Mouse (Mus musculus): ENCODE data around the gene 2310033P09Rik. TPM values are rescaled to one million over a fixed set of nuclear protein-coding genes. Genes with fewer than 3 reads are reported as not detected.

2310033P09Rik gene
- total RNA-seq, 1 experiment: 14.4 TPM

DNA sequence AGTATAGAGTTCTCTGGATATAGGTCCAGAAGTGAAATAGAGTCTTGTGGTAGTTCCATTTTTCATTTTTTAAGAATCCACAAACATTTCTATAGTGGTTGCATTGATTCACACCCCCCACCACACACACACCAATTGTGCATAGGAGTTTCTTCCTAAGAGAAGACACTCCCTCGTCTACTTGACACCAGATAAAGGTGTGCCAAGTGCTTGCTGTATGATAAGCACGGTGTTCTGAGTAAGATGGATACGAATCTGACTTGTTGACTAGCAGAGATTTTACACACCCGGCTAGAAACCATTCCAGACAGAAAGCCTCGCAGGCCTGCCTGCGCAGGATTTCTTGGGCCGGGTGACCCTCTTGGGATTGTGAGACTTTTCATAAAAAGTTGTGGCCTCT lies 51.5 kb downstream of the 2310033P09Rik start:
- H3K36me3 ChIP-seq (ENCODE audit: control insufficient read depth, insufficient read depth, low read length, poor library complexity, severe bottlenecking): no peaks in the 10 kb centered on the region
- no peak for TF ChIP-seq CHD2 (IDR thresholded peaks at IDR 0.05; ENCODE audit: low read depth, low read length)
- TF ChIP-seq HCFC1 (IDR thresholded peaks at IDR 0.05; ENCODE audit: borderline replicate concordance, insufficient read depth, low read length): no peak
- TF ChIP-seq MAFK (IDR thresholded peaks at IDR 0.05; ENCODE audit: insufficient read depth, low read depth, low read length): no peak
- peaks cover 0 to 4% of the 10 kb centered on the region in 2 experiments; a peak in 1 of 4 replicates for H3K4me1 ChIP-seq (ENCODE audit: control insufficient read depth in 2 of 2, insufficient read depth in 2 of 2, low read length in 2 of 2, poor library complexity in 1 of 2)
- H3K27ac ChIP-seq (ENCODE audit: insufficient read depth, low read depth, low read length, poor library complexity, severe bottlenecking): no peak overlapping the region
- no peak overlapping the region for H3K4me3 ChIP-seq (ENCODE audit: insufficient read depth in 1 of 2, low read depth in 1 of 2, low read length in 2 of 2, poor library complexity in 1 of 2, severe bottlenecking in 1 of 2)
- H3K9me3 ChIP-seq (ENCODE audit: control insufficient read depth, insufficient read depth, low read depth, low read length): no peaks in the 10 kb centered on the region
- DNase-seq (ENCODE audit: low read depth, low spot score): no peak
- in situ Hi-C loops (cut with MboI; ENCODE audit: low sequenced_read_pairs in 2 of 2, unreplicated experiment in 2 of 2): no loop called here
- H3K9ac ChIP-seq (ENCODE audit: insufficient read depth, low read depth, low read length, poor library complexity, severe bottlenecking): no peak overlapping the region

Other genes with a start within 250 kb of the 2310033P09Rik start
- gene Trim11, start 230.2 kb upstream of the 2310033P09Rik start, total RNA-seq (2012; rRNA removed): 29.6 and 47.4 TPM in 2 replicates
- 0.36 and 0.58 TPM in 2 replicates for gene Obscn, start 71.9 kb upstream of the 2310033P09Rik start, total RNA-seq (2012; rRNA removed)
- gene Iba57, start 44.6 kb upstream of the 2310033P09Rik start, total RNA-seq (2012; rRNA removed): 3.2 and 4.7 TPM in 2 replicates
- 0.26 TPM in 1 of 2 replicates, not detected in the other for gene Gjc2, start 25.1 kb upstream of the 2310033P09Rik start, total RNA-seq (2012; rRNA removed)
- gene Guk1, start 16.1 kb upstream of the 2310033P09Rik start, total RNA-seq (2012; rRNA removed): 188 and 238 TPM in 2 replicates
- gene Mrpl55, start 5.8 kb upstream of the 2310033P09Rik start, total RNA-seq (2012; rRNA removed): 66.4 TPM in 2 replicates
- 277 and 347 TPM in 2 replicates for gene Arf1, start 19.9 kb downstream of the 2310033P09Rik start, total RNA-seq (2012; rRNA removed)
- gene Wnt3a, start 82.4 kb downstream of the 2310033P09Rik start, total RNA-seq (2012; rRNA removed): 0.85 and 1.8 TPM in 2 replicates
- gene Wnt9a, start 98.6 kb downstream of the 2310033P09Rik start, total RNA-seq (2012; rRNA removed): 3.0 and 5.8 TPM in 2 replicates
- gene Prss38, start 167.3 kb downstream of the 2310033P09Rik start, total RNA-seq (2012; rRNA removed): 0.53 and 1.5 TPM in 2 replicates
- 14.1 and 14.7 TPM in 2 replicates for gene Jmjd4, start 241.7 kb downstream of the 2310033P09Rik start, total RNA-seq (2012; rRNA removed)
- 44.3 and 60.5 TPM in 2 replicates for gene Snap47, start 242.9 kb downstream of the 2310033P09Rik start, total RNA-seq (2012; rRNA removed)

Data from ES-E14 (cell line).